Mouse (Mus musculus): Measurements from ENCODE around the gene Lrrk1. TPM values are rescaled to one million over a fixed set of nuclear protein-coding genes. Genes with fewer than 3 reads are reported as not detected.
"Not testable (repeated sequence)": the region's sequence is repeated elsewhere in the genome, so short reads cannot be mapped to it uniquely, and the experiment has no call there.

Lrrk1 gene
- total RNA-seq, 4 experiments from 2014 or later = 8.8 to 10.2 (median 9.7) TPM

DNA sequence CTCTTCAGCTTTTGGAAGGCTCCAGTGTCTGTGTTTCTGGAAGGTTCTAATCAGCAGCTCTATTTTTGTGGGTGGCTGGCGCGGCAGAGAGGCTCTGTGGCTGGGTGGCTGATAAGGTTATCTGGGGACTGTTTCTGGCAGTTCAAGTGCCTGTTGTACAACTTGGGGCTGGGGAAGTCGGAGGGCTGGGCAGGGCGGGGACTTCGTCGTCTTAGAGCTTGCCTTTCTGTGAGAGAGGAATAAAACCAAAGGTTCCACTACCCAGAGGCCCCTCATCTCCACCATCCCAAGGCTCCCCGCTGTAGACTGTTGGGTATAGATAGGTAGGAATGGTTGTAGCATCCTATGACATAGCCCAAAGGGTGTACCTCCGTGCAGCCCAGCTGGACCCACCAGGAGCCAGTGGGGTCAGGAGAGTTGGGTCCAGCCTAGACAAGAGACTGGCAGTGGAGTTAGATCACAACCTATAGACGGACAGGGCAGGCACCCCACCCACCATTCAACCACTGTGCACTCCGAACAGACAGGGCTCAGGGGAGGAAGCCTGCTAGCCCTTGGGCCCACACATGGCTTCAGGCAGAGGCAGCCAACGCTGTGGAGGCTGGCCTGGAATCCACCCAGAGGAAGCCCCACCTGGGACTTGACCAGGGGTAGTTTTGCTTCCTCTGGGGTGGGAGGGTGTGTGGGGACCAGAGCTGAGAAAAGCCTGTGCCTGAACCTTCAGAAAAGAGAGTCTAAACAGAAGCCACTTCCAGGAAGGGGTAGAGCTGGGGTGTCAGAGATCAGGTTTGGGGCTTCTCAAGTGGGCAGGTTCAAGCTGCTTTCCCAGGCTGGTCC is 191.3 kb downstream of the Lrrk1 start:
- DNase-seq (ENCODE audit: low spot score) = peak; percentile 78

DNA sequence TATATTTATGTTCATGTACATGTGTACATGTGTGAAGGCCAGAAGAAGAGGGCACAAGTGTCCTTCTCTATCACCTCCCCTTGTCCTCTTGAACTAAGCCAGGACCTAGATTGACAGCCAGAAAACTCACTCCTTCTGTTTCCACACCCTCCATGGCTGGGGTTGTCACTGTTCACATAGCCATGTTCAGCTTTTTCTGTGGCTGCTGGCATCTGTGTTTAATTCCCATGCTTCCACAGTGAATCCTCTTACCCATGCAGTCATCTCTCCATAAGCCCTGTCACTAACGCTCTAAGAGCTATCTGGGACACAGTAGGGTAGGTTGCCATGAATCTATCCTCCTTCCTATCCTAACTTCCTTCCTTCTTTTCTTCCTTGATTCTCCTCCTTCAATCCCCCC is 192.3 kb downstream of the Lrrk1 start:
- no peak for DNase-seq (ENCODE audit: low spot score)

- no peak for DNase-seq (ENCODE audit: low spot score)
Observed at GRCm38 (mm10) chr7:66194511-66194910, 193.6 kb downstream of the Lrrk1 start.

- not testable (repeated sequence) for DNase-seq (ENCODE audit: low spot score)
Observed at GRCm38 (mm10) chr7:66190385-66190784, 197.8 kb downstream of the Lrrk1 start.

GRCm38 (mm10) chr7:66187581-66188231 is 200.4 kb downstream of the Lrrk1 start:
- no peak for DNase-seq (ENCODE audit: low spot score)

- DNase-seq (ENCODE audit: low spot score) = no peak
Observed at GRCm38 (mm10) chr7:66185370-66185769, 202.8 kb downstream of the Lrrk1 start.

DNA sequence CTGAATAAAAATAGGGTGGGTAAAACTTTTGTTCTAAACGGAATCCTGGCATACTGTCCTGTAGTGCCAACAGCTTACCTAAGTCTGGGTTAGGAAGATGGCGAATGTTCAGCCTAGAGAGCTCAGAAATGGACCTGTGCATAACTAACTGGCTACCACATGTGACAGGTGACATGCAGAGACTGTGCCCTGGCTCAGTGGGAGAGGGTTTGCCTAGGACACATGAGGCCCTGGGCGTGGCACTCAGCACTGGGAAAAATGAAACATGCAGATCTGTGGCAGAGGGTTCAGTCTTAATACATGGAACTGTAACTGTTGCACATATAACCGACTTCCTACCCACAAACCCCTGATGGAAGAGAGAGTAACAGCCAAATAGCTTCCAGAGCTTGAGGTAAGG is 204.1 kb downstream of the Lrrk1 start:
- DNase-seq (ENCODE audit: low spot score) = no peak

- no peak for DNase-seq (ENCODE audit: low spot score)
Observed at GRCm38 (mm10) chr7:66183404-66183803, 204.7 kb downstream of the Lrrk1 start.

DNA sequence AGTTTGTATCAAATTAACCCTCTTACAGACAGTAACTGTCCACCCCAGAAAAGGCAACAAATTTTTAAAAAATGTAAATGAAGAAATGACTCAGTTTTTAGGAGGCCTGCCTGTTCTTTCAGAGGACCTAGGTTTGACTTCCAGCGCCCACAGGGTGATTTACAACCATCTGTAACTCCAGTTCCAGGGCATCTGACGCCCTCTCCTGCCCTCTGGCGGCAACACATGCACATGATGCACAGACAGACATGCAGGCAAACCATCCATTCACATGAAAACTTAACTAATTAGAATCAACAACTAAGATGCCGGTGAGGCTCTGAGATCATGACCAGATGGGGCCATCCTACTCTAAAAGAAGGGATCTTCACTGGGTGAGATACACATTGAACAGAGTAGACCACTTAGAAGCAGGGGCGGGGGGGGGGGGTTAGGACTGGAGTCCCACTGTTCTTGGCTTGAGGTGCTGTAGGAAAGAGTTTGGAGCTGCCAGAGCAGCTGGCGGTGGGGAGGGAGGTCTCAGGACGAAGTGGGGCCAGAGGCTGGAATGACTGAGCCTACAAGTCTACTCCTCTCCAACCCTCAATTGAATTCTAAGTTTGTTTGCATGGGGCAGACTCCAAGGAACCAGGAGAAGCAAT is 206.0 kb downstream of the Lrrk1 start:
- DNase-seq (ENCODE audit: low spot score) = no peak

DNA sequence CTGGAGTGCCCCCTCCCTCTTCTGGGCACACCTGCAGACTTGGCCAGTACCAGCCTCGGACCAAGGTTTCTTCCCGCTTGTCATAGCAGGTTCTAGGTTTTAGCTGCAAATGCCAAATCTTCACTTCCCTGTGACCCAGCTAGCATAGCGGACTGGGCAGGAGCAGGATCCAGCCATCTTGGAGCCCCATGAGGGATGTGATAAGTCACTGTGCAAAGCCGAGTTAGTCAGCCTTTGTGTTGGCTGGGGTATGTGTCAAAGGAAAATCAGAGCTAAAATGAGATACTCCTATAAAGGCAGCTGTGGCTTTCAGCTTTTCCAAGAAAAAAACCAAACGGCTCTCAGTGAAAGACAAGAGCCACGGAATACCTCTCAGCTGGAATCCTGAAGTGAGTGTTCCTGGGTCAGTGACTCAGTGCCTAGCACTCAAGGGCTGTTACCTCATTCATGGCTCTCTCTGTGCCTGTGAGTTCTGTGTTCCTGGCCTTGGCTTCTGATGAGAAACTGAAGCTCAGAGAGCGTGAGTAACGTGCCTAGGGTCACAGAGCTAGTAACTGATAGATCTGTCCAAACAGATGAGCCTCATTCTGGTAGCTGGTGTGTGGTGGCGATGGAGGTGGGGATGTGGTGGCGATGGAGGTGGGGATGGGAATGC is 207.3 kb downstream of the Lrrk1 start:
- DNase-seq (ENCODE audit: low spot score) = no peak

GRCm38 (mm10) chr7:66180260-66180659 is 207.9 kb downstream of the Lrrk1 start:
- DNase-seq (ENCODE audit: low spot score) = no peak

DNA sequence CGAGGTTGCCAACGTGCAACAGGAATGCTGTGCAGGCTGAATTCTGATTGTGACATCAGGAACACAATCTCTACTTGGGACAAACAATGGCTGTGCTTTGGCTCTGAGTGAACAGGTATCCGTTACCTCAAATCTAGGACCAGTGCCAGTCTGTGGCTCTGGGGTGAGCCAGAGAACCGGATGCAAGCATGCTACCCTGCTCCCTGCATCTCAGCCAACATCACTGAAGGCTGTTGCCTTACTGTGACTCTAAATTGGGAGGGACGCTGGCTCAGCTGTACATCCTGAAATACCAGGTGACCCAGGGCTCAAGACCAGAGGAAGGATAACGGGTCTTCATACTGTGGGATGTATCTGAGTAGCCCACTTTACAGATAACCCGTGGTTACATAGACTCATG is 208.4 kb downstream of the Lrrk1 start:
- no peak for DNase-seq (ENCODE audit: low spot score)

GRCm38 (mm10) chr7:66179120-66179581 is 209.0 kb downstream of the Lrrk1 start:
- DNase-seq (ENCODE audit: low spot score) = no peak

GRCm38 (mm10) chr7:66178101-66178500 is 210.0 kb downstream of the Lrrk1 start:
- no peak for DNase-seq (ENCODE audit: low spot score)

GRCm38 (mm10) chr7:66176929-66177328 is 211.2 kb downstream of the Lrrk1 start:
- DNase-seq (ENCODE audit: low spot score) = no peak

Small RNA genes lying within 50 kb of the gene (microRNA-seq; reads per million reads assigned to microRNA genes)
- not detected for gene Mir7057

Other genes with a start within 250 kb of the Lrrk1 start
- not detected for gene Gm10974, start 22.4 kb downstream of the Lrrk1 start, total RNA-seq (2022)
- 1 to 10 TPM in 3 of 4 experiments, under 1 TPM in 1; 0.90 to 1.4 (median 1.2) TPM for gene Aldh1a3, start 39.2 kb upstream of the Lrrk1 start, total RNA-seq (2022)